Mouse (Mus musculus): ENCODE results near the gene Tax1bp3.

The Tax1bp3 gene

DNA sequence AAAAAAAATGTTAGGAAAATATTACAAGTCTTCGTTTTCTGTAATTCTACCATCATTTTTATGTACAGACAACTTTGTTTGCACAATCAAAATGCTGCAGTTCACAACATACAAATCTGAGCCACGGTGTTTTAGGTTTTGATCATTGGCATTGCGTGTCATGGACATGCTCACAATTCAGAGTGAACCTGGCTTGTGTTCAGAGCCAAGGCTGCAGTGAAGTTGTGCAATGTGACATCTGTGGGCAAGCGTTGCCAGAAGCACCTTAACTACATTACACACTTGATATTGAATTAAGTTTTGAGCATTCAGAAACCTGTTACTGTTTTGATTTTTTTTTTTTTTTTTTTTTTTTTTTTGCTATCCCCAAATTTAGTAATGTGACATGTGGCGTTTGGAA lies 53.2 kb downstream of the Tax1bp3 start:
- in situ Hi-C loops (cut with MseI, MboI), result no loop called here

DNA sequence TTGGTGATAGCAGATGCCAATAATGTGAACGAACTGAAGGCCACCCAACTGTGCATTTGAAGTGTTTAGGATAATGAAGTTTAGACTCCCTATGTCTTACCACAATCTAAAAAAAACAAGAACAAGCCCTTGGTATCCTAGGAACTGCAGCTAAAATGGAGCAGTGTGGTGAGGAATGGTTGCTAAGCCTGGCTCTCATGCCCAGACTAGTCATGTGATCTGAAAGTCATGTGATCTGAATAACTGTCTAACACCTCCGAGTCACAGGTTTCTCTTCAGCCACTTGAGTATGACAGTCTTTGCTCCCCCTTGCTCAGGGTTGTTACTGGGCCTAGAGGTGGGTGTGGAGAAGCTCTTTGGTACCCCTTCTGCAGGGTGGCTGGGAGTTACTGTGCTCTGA lies 55.6 kb downstream of the Tax1bp3 start:
- in situ Hi-C loops (cut with MseI, MboI), result no loop called here
